Mouse (Mus musculus) T-helper 1 cell (primary cell): ENCODE measurements at regions not wholly inside any gene's neighbourhood (a gene's known extent, or its start where the extent isn't known, plus 50 kb on each side); places are given as distances from the start of the nearest gene placed in this dataset.

ENCODE experiments used
- in situ Hi-C: fragments of 300-600 bp; cut with MboI, MseI; formaldehyde crosslinking; loops from one replicate; pipeline ENCODE4 v1.15.1; 2025; ENCODE audit warnings: high pct_unique_total_duplicates

DNA sequence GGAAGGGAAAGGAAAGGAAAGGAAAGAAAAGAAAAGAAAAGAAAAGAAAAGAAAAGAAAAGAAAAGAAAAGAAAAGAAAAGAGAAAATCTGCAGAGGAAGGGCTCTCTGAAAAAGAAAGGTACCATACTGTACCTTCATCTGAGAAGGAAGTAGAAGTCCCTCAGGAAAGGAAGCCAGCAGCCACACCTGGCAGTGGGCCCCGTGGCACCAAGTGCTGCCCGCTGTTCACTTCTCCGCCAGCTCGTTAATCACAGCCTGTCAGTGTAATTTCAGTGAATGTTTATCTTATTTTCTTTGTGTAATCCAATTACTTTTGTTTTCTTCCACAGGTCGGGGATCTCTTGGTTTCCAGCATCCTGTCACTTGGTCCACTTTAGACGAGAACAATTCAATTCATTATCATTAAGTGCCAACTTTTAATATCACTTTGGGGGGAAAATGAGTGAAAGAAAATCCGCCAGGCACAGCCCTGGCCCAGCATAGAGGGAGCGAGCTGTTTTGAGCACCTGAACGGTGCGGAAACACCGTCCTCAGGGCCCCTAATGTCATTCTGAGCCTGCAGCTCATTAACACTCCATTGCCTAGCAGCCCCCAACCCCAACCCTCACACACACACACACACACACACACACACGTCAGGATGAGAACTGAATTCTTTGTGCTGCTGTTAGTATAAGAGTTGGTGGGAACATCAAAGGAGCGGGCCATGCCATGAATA lies 309.7 kb downstream of the Irx2 start:
- in situ Hi-C loops = no loop called here

DNA sequence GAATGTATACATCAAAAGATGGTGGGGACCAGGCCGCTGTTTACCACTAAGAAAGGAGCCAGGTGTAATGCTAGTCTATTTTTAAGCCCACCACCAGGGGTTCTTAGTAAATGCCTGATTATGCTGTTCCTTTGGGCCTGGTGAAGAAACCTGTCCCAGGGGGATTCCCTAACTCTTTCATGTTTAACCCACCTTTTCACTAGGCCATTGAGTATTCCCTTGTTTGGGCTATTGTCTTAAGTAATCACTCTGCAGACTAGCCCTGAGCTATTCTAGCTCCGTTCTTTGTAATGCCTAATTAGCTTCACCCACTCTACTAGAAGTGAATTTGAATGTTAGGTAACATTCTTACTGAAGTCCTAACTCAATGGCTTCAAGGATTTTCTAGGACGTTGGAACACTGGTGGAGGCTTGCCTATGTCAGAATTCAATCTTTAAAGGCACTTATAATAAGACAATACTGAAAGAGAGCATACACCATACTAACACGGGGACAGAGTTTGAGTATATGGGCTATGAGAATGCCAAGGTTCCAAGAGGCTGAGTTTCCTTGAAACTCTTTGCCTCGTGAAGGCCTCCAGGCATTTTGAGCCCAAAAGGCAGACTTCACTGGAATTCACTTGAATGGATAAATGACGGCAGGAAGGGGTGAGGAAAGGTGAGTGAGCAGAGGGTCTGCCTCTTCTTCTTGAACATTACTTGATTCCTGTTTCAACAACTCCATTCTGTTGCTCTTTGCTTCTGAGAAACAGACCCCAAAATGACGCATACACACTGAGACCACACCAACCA lies 312.7 kb upstream of the Irx4 start:
- in situ Hi-C loops = no loop called here

DNA sequence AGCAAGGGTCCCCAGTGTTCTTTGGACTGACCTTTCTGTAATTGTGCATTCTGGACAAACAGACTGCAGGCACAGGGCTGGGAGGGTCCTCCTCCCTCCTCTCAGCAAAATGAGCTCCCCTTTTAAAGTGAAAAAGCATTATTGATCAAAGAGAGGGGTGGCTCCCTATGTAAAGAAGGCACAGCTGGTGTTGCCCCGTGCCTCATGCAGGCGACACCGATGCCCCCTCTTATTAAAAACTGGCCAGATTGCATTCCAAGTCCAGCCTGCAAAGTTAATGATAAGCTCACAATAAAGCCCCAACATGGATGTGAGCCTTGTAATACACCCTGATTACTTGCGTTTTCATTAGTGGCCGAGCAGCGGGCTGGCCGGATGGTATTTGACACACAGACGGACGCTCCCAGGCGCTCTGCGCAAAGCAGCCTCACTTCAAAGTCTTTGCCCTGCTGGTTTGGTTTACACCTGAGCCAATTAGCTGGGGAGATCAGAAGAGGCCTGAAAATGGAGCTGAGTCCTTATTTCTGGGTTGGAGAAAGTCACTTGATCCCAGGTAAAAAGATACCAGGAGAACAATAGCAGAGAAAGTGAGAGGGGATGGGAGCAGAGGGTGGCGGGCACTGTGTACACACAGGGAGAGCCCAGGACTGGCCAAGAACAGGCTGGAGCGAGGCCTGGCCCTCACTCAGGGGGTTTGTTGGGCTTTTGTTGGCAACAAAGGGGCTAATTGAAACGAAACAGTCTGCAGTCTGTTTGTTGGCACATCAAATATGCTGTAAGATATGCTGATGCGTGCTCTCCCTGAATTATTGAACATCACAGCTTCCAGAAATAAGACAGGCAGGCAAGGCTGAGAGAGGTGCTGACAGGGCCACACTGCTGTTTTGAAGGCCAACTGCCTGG lies 301.4 kb upstream of the Irx4 start:
- in situ Hi-C loops = no loop called here

DNA sequence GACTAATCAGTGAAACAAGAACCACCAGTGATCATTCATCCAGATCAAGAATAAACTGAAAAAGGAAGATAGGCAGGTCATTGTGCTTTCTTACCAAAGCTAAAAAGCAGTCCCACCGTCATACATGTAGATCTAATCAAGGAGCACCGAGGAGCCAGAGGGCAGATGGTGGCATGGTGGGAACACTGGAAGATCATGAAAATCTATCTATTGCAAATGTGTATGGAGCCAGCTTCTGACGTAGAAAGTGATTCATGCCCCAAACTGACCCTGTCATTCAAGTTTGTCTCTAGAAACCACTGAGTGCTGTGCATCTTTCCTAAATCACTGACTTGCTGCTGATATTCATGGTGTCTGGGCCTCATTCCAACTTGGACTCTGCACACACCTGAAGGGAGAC lies 299.0 kb upstream of the Irx4 start:
- in situ Hi-C loops = no loop called here

DNA sequence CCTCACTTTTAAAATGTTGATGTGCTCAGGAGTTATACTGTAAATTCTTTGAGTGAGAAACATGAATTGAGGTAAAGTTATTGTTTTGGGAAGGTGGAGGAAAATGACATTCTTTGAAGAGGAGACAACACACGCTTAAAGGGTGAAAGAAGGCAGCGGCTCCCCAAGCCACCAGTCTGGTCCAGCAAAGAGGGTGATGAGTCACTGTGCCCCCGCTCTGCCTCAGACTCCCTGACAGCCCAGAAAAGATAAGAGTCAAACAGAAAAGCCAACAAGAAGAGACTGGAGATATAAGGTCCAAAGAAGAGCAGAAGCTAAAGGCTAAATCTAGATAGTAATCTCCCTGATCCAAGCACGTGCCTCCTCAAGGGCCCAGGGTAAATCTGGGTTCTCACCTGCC lies 288.1 kb upstream of the Irx4 start:
- in situ Hi-C loops = no loop called here

DNA sequence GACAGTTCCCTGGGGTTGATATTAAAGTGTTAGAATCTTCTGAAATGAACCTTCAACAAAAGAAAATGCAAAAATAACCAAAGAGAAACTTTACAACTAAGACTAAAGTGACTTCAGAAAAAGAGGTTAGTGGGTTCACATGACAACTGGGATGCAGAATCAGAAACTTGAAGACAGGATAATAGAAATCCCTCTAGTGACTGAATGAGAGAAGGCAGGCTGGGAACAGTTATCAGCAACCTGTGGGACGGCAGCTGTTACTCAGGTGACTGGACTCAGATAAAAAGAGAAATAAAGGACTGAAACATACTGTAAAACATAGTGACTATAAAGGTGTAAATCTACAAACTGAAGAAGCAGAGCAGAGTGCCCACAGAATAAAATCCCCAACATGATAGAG lies 287.4 kb upstream of the Irx4 start:
- in situ Hi-C loops = no loop called here

DNA sequence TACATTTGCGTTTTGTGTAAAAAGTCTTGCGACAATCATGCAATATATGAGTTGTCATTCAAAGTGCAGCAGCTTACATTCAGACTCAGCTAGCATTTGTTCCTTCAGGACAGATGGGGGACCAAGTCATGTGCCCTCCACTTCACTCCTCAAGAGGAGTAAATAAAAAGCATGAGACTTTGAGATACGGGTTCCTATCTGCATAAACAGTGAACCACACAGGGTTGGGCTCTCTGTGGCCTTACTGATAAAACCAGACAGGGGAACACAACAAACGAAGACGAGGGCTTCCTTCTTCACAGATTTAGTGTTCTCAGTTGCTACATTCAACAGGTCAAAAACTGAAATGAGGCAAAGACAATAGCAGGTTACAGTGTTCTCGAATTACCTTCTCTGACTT lies 283.1 kb upstream of the Irx4 start:
- in situ Hi-C loops = no loop called here

DNA sequence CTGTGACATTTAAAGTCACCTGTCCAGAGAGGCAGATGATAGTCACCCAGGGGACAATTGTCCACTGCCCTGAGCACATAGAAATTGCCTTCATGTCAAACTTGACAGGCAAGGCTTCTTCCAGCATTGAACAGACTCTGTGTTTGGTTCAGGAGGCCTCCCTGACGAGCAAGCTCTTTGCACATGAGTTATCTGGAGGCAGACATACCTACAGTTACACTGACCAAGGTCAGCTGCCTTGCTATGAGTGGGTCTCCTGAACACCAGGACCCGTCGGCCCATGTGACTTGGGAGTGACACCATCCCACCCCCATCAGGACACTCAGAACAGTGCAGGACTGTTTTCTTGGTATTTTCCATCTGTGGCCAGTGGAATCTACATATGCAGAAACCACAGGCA lies 282.3 kb upstream of the Irx4 start:
- in situ Hi-C loops = no loop called here

DNA sequence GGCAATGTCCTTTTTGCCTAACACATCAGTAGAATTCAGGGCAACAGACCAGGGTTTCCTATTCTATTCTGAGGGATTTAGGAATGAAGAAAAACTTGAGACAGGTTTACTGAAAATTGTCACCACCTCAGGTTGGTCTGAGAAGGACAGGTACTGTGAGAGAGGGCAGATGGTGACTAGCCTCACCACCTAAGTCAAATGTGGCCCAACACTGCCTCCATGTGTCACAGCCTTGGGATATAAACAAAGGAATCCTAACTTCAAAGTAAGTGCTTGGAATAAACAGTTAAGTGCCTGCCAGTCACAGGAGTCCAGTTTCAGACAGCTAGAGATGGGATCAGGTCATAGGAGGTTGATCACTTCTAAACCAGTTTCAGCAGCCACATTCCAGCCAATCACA lies 281.3 kb upstream of the Irx4 start:
- in situ Hi-C loops = no loop called here

DNA sequence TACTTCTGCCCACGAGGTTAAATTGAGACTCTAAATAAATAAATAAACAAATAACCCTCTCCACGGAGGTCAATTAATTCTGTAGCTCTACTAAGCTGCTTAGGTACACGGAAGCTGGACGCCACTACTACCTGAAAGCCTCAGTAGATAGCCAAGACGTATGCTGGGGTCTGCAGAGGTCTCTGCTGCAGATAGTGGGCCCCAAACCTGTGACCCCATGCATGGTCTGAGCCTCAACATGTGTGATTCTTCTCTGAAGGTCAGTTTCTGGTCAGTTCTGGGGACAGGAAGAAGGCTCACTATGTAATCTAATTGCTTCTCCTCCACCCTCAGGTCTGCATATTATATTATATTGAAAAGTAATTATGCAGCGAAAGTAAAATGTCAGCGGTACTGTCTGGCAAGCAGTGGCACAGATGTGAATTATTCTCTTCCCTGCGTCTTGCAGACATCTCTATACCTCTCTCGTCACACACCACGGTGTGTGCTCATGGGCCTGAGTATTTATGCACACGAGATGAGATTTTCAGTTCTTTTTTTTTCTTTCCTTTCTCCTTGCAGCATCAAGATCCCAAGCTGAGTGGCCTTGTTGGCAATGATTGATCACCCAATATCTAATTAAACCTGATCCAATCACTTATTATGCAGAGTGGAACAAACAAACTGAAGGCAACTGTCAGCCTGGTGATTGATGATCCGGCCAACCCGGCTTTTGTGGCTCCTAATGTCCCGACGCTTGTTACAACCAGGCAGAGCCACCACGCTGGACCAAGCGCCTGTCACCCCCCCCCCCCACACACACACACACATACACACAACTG lies 267.5 kb upstream of the Irx4 start:
- in situ Hi-C loops = no loop called here

DNA sequence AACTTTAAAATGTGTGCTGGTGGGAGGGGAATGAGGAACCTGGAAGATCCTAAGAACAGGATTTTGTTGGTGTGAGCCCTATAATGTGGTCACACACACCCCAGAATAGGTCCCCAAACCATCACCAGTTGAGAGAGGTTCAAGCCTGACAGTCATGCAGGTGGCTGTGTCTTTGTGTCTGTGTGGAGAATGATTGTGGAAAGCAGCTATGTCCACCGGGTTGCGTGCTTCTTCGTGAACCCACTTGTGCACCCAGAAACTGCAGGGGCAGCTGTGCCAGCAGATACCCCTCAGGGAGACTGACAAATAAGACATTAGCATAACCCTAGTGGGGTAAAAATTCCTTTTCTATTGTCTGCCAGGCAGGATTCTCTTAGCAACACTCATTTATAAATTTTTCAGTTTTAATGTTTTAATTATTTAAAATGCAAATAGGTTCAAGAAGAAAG lies 266.8 kb upstream of the Irx4 start:
- in situ Hi-C loops = no loop called here

DNA sequence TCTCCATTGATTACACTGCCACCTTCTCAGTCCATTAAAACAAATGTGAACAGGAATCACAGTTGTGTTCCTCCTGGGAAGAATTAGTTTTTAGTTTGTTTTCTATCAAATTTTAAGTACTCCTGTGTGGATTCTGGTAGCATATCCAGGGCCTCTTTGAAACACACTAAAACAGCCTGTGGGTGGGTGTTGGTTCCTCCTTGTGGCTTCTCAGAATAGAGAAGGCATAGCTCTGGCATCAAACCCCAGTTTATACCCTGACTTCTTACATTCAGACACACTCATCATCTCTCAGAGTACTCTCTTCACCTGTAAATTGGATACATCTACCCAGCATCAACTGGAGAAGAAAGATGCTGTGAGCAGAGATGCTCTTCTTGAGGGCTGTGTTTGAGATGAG lies 265.7 kb upstream of the Irx4 start:
- in situ Hi-C loops = no loop called here

DNA sequence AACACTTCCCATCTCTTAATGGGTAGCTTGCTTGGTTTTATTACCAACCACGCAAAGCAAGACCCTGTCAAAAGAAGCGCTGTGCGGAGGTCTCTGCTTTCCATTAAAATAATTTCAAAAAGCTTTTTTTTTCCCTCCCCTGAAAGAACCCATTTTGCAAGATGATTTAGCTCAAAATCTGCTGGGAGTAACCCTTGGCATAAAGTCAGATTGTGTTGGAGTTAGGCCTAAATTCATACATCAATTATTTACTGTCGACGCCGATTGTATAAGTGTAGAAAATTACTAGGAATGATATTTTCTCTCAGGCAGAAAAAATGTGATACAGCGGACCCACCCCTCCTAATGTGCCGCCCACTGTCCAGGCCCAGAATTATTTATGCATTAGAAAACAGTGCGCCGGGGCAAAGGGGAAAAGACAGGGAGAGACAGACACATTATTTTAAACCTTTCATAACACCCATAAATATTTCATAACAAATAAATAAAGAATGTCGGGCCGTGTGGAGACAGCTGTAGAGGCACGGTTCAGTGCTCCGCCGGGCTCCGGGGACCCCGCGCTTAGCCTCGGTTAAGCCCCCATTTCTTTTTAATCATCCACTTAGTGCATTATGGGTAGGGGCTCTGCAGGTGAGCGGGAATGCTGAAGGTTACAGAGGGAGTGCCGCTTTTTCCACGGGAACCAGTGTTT lies 251.3 kb upstream of the Irx4 start:
- in situ Hi-C loops = no loop called here

DNA sequence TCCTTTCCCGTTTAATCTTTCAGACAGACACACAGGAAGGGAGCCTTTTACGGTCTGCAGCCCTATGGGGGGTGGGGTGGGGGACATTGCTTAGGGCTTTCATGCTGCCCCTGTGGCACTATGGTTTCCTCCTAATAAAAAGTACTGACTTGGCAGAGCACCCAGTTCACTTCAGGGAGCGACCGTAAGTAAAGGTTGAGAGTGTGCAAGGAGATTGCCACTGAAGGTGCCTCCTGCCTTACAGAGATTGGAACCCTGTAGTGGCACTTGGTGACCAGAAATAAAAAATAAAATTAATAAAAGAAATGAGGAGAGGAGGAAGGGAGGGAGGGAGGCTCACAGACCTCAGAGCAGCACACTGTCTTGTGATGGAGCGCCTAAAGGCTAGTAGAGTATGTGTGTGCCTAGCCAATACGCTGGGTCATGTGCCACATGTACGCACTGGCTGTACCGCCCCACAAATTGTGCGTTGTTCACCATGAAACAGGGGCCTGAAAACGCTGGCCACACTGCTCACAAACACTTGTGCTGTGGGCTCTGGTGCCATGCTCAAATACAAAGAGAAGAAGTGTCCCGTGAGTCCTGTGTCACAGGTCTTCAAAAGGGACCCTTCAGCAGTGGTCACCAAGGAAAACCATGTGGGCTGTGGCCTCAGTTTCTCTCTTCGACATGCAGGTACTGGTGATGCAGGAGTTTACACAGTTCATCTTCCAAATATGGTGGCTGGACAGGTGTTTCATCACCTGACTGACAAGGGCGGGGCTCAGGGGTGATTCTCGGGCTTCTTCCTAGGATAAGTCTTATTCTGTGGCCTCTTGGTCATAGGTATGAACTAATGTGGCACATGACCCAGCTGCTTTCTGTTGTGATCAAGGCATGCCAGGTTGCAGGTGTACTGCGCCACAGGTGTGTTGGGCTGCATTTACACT lies 250.5 kb upstream of the Irx4 start:
- in situ Hi-C loops = no loop called here

DNA sequence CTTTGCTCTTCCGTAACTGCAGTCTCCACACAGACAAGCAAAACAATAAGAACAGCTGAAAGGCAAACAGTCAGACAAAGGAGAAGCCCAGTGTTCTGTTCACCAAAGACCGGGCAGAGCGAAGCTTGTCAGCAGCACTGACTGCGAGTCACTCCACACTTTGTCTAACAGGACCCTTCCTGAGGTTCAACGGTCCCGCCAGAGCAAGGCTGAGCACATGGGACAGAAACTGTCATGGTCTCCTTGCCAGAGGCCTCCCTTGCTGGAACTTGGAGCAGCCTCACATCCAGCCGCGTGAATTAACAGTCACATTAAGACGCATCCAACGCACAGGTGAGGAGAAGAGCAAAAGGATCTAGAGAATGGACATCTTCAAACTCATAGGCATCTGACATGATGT lies 241.1 kb upstream of the Irx4 start:
- in situ Hi-C loops = no loop called here

DNA sequence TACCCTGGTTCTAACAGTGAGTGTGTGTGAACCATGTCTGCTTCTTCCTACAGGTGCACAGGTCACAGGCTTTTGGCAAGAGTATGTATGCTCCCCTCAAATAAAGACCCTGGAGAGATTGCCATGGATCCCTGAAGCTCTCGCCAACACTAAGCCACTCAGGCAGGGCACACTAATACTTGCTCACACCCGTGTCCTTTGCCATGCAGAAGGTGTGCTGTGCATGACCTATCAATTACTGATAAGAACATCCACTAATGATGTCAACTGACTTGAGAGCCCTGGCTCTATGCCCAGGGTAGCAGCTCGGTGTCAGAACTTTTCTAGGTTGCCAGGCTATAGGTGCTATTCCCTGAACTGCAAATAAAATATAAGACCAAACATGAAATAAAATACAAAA lies 229.1 kb upstream of the Irx4 start:
- in situ Hi-C loops = no loop called here

DNA sequence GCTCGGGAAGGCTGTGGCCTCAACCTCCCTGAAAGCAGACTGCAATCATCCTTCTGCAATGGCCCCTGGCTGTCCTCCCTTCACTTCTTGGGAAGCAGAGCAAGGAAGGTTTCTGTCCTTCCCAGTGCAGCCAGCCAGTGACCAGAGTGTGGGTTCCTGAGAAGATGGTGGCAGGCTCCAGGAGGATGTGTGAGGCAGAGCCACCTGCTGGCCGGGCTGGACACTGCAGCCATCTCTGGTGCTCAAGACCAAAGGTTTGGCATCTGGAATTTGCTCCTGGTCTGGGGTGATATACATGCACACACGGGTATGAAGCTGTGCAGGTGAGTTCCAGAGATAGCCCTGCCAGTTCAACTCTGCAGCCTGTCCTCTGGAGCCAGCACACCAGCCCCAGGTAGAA lies 227.2 kb upstream of the Irx4 start:
- in situ Hi-C loops = no loop called here

DNA sequence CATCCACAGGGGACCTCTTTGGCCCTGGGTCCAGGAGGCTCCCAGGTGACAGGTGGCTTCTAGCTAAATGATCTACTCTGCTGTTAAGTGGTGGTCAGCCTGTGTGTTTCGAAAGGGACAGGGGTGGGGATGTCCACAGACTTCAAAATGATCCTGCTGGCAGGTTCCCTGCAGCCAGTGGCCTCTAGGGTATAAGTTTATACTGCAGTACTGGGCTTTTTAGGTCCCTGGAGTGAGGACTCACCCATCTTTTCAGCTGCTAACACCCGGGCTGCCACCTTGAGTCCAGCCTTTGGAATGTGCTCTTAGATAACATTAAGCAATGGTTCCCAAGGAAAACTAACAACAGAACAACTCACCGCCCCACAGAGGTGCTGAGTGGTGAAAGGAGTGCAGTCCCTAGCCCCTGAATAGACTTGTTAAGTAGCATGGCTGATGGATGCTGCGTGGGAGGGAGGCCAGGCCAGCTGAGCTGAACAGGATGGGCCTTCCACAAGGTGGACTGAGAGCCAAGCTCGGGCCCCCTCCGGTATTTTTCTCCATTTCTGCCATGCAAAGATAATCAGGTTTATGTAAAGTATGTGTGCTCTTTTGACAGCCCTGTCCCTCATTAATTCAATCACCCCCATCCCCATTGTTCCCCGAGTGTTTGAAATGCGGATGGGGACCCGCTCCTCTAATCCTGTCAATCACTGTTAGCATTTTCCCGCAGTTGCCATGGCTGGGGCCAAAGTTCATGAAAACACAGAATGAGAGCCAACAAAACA lies 226.0 kb upstream of the Irx4 start:
- in situ Hi-C loops = no loop called here

DNA sequence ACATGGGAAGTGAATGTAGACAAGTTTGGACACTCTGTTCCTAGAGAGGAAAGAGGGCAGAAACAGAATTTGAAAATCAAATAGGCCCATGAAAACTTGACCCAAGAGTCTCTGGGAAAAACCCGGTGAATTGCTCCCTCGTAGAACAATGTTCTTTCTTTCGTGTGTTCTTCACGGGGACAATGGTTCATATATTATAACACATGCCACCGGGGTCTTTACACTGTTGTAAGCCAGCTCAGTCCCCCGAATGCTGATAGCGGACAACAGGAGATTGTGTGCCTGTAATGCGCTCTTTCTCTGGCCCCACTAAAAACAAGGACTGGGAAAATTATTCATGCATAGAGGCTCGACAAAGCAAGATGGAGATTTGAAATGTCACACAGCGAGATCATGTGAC lies 225.4 kb upstream of the Irx4 start:
- in situ Hi-C loops = no loop called here
